Mouse (Mus musculus) neural tube, embryonic 14.5 days (tissue): ENCODE measurements around the gene Atg5. TPM values are rescaled to one million over a fixed set of nuclear protein-coding genes. Genes with fewer than 3 reads are reported as not detected.

Experiments
- ATAC-seq: fragments of 200-750 bp; cut with Nextera tagmentation; 2 replicates; pipeline ENCODE4 v1.8.0; 2017; ENCODE audit warnings: low read depth, mild to moderate bottlenecking, moderate TSS enrichment, moderate library complexity
- H3K27ac ChIP-seq: fragments of 300-500 bp; sonication (generic); 2 replicates; pipeline ENCODE4 v1.5.1; 2014; ENCODE audit warnings: low read depth, mild to moderate bottlenecking, control low read depth, low read length, moderate library complexity, mixed read lengths
- H3K27me3 ChIP-seq: fragments of 300-500 bp; sonication (generic); 2 replicates; pipeline ENCODE4 v1.6.1; 2014; ENCODE audit warnings: low read length; ENCODE audit not compliant: control insufficient read depth, insufficient read depth
- H3K36me3 ChIP-seq: fragments of 300-500 bp; sonication (generic); 2 replicates; pipeline ENCODE4 v1.6.1; 2014; ENCODE audit warnings: low read length, mixed read lengths; ENCODE audit not compliant: control insufficient read depth, insufficient read depth
- H3K4me1 ChIP-seq: fragments of 300-500 bp; sonication (generic); 2 replicates; pipeline ENCODE4 v1.6.1; 2014; ENCODE audit warnings: low read length; ENCODE audit not compliant: control insufficient read depth, insufficient read depth
- H3K4me2 ChIP-seq: fragments of 300-500 bp; sonication (generic); 2 replicates; pipeline ENCODE4 v1.6.1; 2014; ENCODE audit warnings: mild to moderate bottlenecking, low read depth, low read length, control low read depth
- H3K4me3 ChIP-seq: fragments of 300-500 bp; sonication (generic); 2 replicates; pipeline ENCODE4 v1.5.1; 2014; ENCODE audit warnings: low read depth, low read length, control low read depth, mixed read lengths
- H3K9ac ChIP-seq: fragments of 300-500 bp; sonication (generic); replicated peaks from 2 replicates; pipeline ENCODE4 v1.6.1; 2014; ENCODE audit warnings: low read depth, mild to moderate bottlenecking, control low read depth, low read length, mixed read lengths
- H3K9me3 ChIP-seq: fragments of 300-500 bp; sonication (generic); 2 replicates; pipeline ENCODE4 v1.6.1; 2016; ENCODE audit warnings: low read length; ENCODE audit not compliant: control insufficient read depth
- WGBS: fragments of 180-500 bp; shearing (Covaris S2); extraction: QIAGEN DNeasy Blood & Tissue Kit; methylation state at CpG from one replicate; pipeline ENCODE4 v1.1.7; 2014; 5-methylcytosine and 5-hydroxymethylcytosine counted together
- microRNA counts: library from miRNA; unstranded; fragments of <30 nt; microRNA quantifications from one replicate; lab custom pipeline; 2016
- microRNA-seq: library from miRNA; unstranded; fragments of <30 nt; microRNA quantifications from one replicate; pipeline ENCODE4, GENCODE M21; 2016
- polyA plus RNA-seq: library from polyadenylated mRNA; unstranded; fragments of >200 nt; fragmentation: Nextera tagmentation; extraction: Ambion mirVana; gene quantifications from 2 replicates; pipeline ENCODE4 v1.2.1, GENCODE M21; 2014

Atg5 gene
- polyA plus RNA-seq, 1 experiment from 2014 or later: 48.7 TPM

DNA sequence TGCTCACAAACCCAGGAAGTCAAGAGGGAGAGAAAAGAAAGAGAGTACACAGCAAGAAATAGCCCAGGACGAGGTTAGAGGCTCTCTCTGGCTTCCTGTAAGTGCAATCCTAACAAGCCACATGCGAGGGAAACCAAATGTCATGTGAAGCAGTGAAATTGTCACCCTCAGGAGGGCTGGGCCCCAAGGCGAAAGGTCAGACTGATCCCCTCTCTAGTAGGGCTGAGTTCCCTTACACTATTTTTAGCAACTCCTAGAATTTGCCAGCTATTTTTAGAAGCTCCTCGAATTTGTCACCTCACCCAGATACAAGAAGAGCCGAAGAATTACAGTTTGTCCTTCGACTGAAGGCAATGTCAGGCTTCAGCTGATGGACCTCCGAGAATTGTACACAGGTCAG, 135.3 kb downstream of the Atg5 start:
- Histone ChIP-seq H3K27ac (no peak overlapping the region), H3K36me3 (no peaks in the 10 kb centered on the region), H3K4me2 (no peak overlapping the region), H3K4me1 (no peaks in the 10 kb centered on the region), H3K27me3 (no peaks in the 10 kb centered on the region), H3K9ac (no peak overlapping the region), H3K4me3 (no peak overlapping the region), H3K9me3 (no peaks in the 10 kb centered on the region)
- ATAC-seq: no peak
- WGBS: 82% methylated on average over 7 of the region's 7 CpGs

DNA sequence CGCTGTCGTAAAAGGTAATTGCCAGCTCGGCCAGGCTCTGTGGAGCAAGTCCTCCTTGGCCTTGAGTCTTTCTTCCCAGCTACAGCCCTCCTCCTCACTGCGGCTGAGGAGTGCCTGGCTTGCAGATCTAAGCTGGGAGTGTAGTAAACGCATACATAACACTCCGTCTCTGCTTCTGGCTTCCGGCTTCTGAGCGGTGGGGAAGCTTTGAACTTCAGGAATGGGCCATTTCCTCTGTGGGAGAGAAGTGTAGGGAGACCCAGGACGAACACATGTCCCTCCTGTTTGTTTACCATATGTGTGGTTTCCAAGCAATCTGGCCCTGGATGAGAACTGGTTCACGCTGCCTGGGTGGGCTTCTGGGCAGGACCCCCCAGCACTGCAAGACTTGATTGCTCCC, 140.9 kb downstream of the Atg5 start:
- Histone ChIP-seq H3K27me3 (no peaks in the 10 kb centered on the region), H3K9me3 (no peaks in the 10 kb centered on the region), H3K4me2 (no peak overlapping the region), H3K27ac (no peak overlapping the region), H3K9ac (no peak overlapping the region), H3K4me1 (no peaks in the 10 kb centered on the region), H3K4me3 (no peak overlapping the region), H3K36me3 (no peaks in the 10 kb centered on the region)
- no peak for ATAC-seq
- 33% methylated on average over 10 of the region's 10 CpGs for WGBS

DNA sequence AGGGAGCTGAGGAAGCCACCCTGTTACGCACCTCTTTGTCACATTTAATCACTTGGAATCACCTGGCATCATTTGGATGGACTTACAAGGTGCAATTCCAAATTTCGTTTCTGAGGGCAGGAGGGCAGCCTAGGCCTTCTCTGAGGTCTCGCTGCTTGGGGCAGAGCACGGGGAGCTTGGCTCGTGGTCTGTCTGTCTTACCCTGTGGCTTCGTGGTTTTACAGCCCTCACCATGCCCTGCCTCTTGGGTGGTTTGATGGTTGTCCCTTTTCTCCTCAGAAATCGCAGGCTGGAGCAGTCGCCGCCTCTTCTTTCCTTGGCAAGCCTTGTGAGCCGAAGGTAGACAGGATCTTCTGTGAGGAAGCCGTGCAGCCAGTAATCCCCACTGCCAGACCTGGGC, 141.8 kb downstream of the Atg5 start:
- no peaks in the 10 kb centered on the region for H3K27me3 ChIP-seq
- ATAC-seq: no peak
- H3K4me1 ChIP-seq: no peaks in the 10 kb centered on the region
- H3K36me3 ChIP-seq: no peaks in the 10 kb centered on the region
- no peak overlapping the region for H3K27ac ChIP-seq
- 71% methylated on average over 11 of the region's 11 CpGs for WGBS
- H3K9ac ChIP-seq: no peak overlapping the region
- H3K4me3 ChIP-seq: no peak overlapping the region
- H3K9me3 ChIP-seq: no peaks in the 10 kb centered on the region
- H3K4me2 ChIP-seq: no peak overlapping the region

MicroRNAs within 50 kb of the gene (microRNA counts, 519-probe panel; counts per million panel counts)
- not detected for microRNA mmu-miR-1929 (lab: Ali Mortazavi, UCI)

Small RNA genes within 50 kb of the gene (microRNA-seq; reads per million reads assigned to microRNA genes)
- gene Mir1929: 1.1 reads per million

Other genes with a start within 250 kb of the Atg5 start
- 0.09 and 0.27 TPM in 2 replicates for gene Crybg1, start 119.5 kb upstream of the Atg5 start, polyA plus RNA-seq